Mouse (Mus musculus): ENCODE measurements around the gene Tln1. TPM values are rescaled to one million over a fixed set of nuclear protein-coding genes. Genes with fewer than 3 reads are reported as not detected.
A peak's percentile ranks its signal among the peaks of the same experiment; 100 is the strongest.

The Tln1 gene
- polyA plus RNA-seq, 1 experiment from 2014 or later = 66.2 TPM

GRCm38 (mm10) chr4:43509109-43509508 lies 53.4 kb downstream of the Tln1 start:
- no peak overlapping the region for H3K27ac ChIP-seq (replicated peaks)
- H3K4me2 ChIP-seq = peak overlapping the region; percentile 50
- 30% methylated on average over 9 of the region's 9 CpGs for WGBS

GRCm38 (mm10) chr4:43508666-43508997 lies 53.9 kb downstream of the Tln1 start:
- Histone ChIP-seq H3K9me3 (no peaks in the 10 kb centered on the region), H3K27ac (replicated peaks) (no peak overlapping the region), H3K4me3 (peak overlapping the region; percentile 24), H3K27me3 (peaks cover 20% of the 10 kb centered on the region), H3K9ac (no peak overlapping the region), H3K4me1 (replicated peaks) (peaks cover 13% of the 10 kb centered on the region), H3K36me3 (no peaks in the 10 kb centered on the region), H3K4me2 (peak overlapping the region; percentile 50)
- no peak for ATAC-seq (ENCODE audit: low FRiP score, low read depth)
- 7% methylated on average over 13 of the region's 13 CpGs for WGBS

More at GRCm38 (mm10) chr4:43509109-43509508, 53.4 kb downstream of the Tln1 start:
- Histone ChIP-seq H3K4me1 (replicated peaks) (peaks cover 13% of the 10 kb centered on the region), H3K9me3 (no peaks in the 10 kb centered on the region), H3K27me3 (peaks cover 20% of the 10 kb centered on the region), H3K36me3 (no peaks in the 10 kb centered on the region), H3K4me3 (no peak overlapping the region), H3K9ac (no peak overlapping the region)
- ATAC-seq (ENCODE audit: low FRiP score, low read depth) = no peak

- Histone ChIP-seq H3K4me2 (peak overlapping the region; percentile 50), H3K4me3 (peak overlapping the region; percentile 24), H3K4me1 (replicated peaks) (peaks cover 13% of the 10 kb centered on the region), H3K9ac (no peak overlapping the region), H3K27ac (replicated peaks) (no peak overlapping the region), H3K9me3 (no peaks in the 10 kb centered on the region), H3K27me3 (peaks cover 20% of the 10 kb centered on the region), H3K36me3 (no peaks in the 10 kb centered on the region)
- 12% methylated on average over 22 of the region's 22 CpGs for WGBS
- no peak for ATAC-seq (ENCODE audit: low FRiP score, low read depth)
Observed at GRCm38 (mm10) chr4:43507938-43508665, 54.4 kb downstream of the Tln1 start.

GRCm38 (mm10) chr4:43506536-43507185 lies 55.8 kb downstream of the Tln1 start, which contains the start of gene Car9:
TSS of gene Car9 (plus strand) at chr4:43506966.
- H3K4me3 ChIP-seq = no peak within 1 kb of the TSS
- H3K27me3 ChIP-seq = peaks cover 20% of the 10 kb centered on the region
- no peak within 1 kb of the TSS for H3K27ac ChIP-seq (replicated peaks)
- peak within 1 kb of the TSS; percentile 50 for H3K4me2 ChIP-seq
- H3K4me1 ChIP-seq (replicated peaks) = peaks cover 13% of the 10 kb centered on the region
- no peaks in the 10 kb centered on the region for H3K36me3 ChIP-seq
- ATAC-seq (ENCODE audit: low FRiP score, low read depth) = no peak
- H3K9ac ChIP-seq = no peak within 1 kb of the TSS
- no peaks in the 10 kb centered on the region for H3K9me3 ChIP-seq
- 45% methylated on average over 9 of the region's 9 CpGs for WGBS

- H3K27ac ChIP-seq (replicated peaks) = no peak overlapping the region
- H3K36me3 ChIP-seq = no peaks in the 10 kb centered on the region
- H3K4me3 ChIP-seq = no peak overlapping the region
- no peak for ATAC-seq (ENCODE audit: low FRiP score, low read depth)
- no peak overlapping the region for H3K9ac ChIP-seq
- no peaks in the 10 kb centered on the region for H3K9me3 ChIP-seq
- H3K27me3 ChIP-seq = peaks cover 20% of the 10 kb centered on the region
- no peak overlapping the region for H3K4me2 ChIP-seq
- H3K4me1 ChIP-seq (replicated peaks) = peaks cover 13% of the 10 kb centered on the region
- 64% methylated on average over 8 of the region's 8 CpGs for WGBS
Observed at GRCm38 (mm10) chr4:43506074-43506473, 56.4 kb downstream of the Tln1 start.

- ATAC-seq (ENCODE audit: low FRiP score, low read depth) = no peak
- Histone ChIP-seq H3K4me1 (replicated peaks) (peaks cover 18% of the 10 kb centered on the region), H3K9ac (no peak overlapping the region), H3K36me3 (no peaks in the 10 kb centered on the region), H3K27ac (replicated peaks) (no peak overlapping the region), H3K9me3 (no peaks in the 10 kb centered on the region), H3K4me3 (no peak overlapping the region), H3K4me2 (no peak overlapping the region), H3K27me3 (peaks cover 18% of the 10 kb centered on the region)
- WGBS = 81% methylated on average over 4 of the region's 4 CpGs
Observed at GRCm38 (mm10) chr4:43504269-43504668, 58.2 kb downstream of the Tln1 start.

GRCm38 (mm10) chr4:43503506-43503905 lies 59.0 kb downstream of the Tln1 start:
- ATAC-seq (ENCODE audit: low FRiP score, low read depth) = no peak
- no peak overlapping the region for H3K4me3 ChIP-seq
- H3K27me3 ChIP-seq = peaks cover 12% of the 10 kb centered on the region
- H3K36me3 ChIP-seq = no peaks in the 10 kb centered on the region
- H3K9me3 ChIP-seq = no peaks in the 10 kb centered on the region
- no peak overlapping the region for H3K4me2 ChIP-seq
- H3K4me1 ChIP-seq (replicated peaks) = peaks cover 18% of the 10 kb centered on the region
- H3K27ac ChIP-seq (replicated peaks) = no peak overlapping the region
- WGBS = 79% methylated on average over 6 of the region's 6 CpGs
- no peak overlapping the region for H3K9ac ChIP-seq

GRCm38 (mm10) chr4:43503041-43503440 lies 59.5 kb downstream of the Tln1 start:
- Histone ChIP-seq H3K9ac (no peak overlapping the region), H3K9me3 (no peaks in the 10 kb centered on the region), H3K4me2 (no peak overlapping the region), H3K4me1 (replicated peaks) (peaks cover 13% of the 10 kb centered on the region), H3K27me3 (peaks cover 10% of the 10 kb centered on the region), H3K4me3 (no peak overlapping the region), H3K36me3 (no peaks in the 10 kb centered on the region), H3K27ac (replicated peaks) (no peak overlapping the region)
- 60% methylated on average over 2 of the region's 2 CpGs for WGBS
- no peak for ATAC-seq (ENCODE audit: low FRiP score, low read depth)

- H3K9ac ChIP-seq = peak within 1 kb of the TSS; percentile 40
- H3K27me3 ChIP-seq = no peaks in the 10 kb centered on the region
- ATAC-seq (ENCODE audit: low FRiP score, low read depth) = peak; percentile 88
- WGBS = 7% methylated on average over 50 of the region's 50 CpGs
- peak within 1 kb of the TSS; percentile 56 for H3K4me3 ChIP-seq
- H3K9me3 ChIP-seq = no peaks in the 10 kb centered on the region
- H3K4me2 ChIP-seq = peak within 1 kb of the TSS; percentile 90
- H3K4me1 ChIP-seq (replicated peaks) = peaks cover 17% of the 10 kb centered on the region
- no peak within 1 kb of the TSS for H3K27ac ChIP-seq (replicated peaks)
- H3K36me3 ChIP-seq = 0 out of 2 replicates have a peak, but pooled peaks cover 6% of the 10 kb centered on the region
Observed at GRCm38 (mm10) chr4:43499407-43500333, 62.8 kb downstream of the Tln1 start, which contains the start of gene Arhgef39. TSS of gene Arhgef39 (minus strand) at chr4:43499695.

- H3K27ac ChIP-seq (replicated peaks) = no peak overlapping the region
- H3K4me2 ChIP-seq = peak overlapping the region; percentile 90
- ATAC-seq (ENCODE audit: low FRiP score, low read depth) = no peak
- H3K36me3 ChIP-seq = 0 out of 2 replicates have a peak, but pooled peaks cover 6% of the 10 kb centered on the region
- no peaks in the 10 kb centered on the region for H3K9me3 ChIP-seq
- peaks cover 24% of the 10 kb centered on the region for H3K4me1 ChIP-seq (replicated peaks)
- no peak overlapping the region for H3K9ac ChIP-seq
- H3K4me3 ChIP-seq = peak overlapping the region; percentile 56
- WGBS = 12% methylated on average over 8 of the region's 8 CpGs
- no peaks in the 10 kb centered on the region for H3K27me3 ChIP-seq
Observed at GRCm38 (mm10) chr4:43498983-43499382, 63.5 kb downstream of the Tln1 start.

- ATAC-seq (ENCODE audit: low FRiP score, low read depth) = no peak
- Histone ChIP-seq H3K27ac (replicated peaks) (no peak overlapping the region), H3K36me3 (0 out of 2 replicates have a peak, but pooled peaks cover 6% of the 10 kb centered on the region), H3K9me3 (no peaks in the 10 kb centered on the region), H3K27me3 (no peaks in the 10 kb centered on the region), H3K9ac (no peak overlapping the region), H3K4me2 (0 out of 2 replicates have a peak overlapping the region, but pooled peaks have one; percentile 90), H3K4me3 (no peak overlapping the region), H3K4me1 (replicated peaks) (peaks cover 25% of the 10 kb centered on the region)
- 76% methylated on average over 4 of the region's 4 CpGs for WGBS
Observed at GRCm38 (mm10) chr4:43497946-43498345, 64.5 kb downstream of the Tln1 start.

All from hindbrain, embryonic 15.5 days (tissue).